8 mouse cellular contexts compared by ENCODE assay signal in genomic region chr8:69329289-69329688, GRCm38 (mm10). TPM values are rescaled to one million over a fixed set of nuclear protein-coding genes. Genes with fewer than 3 reads are reported as not detected.
A peak's percentile ranks its signal among the peaks of the same experiment; 100 is the strongest.
DNase-seq lines count a peak whose midpoint lies in the region; ATAC-seq and TF ChIP-seq lines count a peak whose summit lies in the region.
"Not testable (repeated sequence)": the region's sequence is repeated elsewhere in the genome, so short reads cannot be mapped to it uniquely, and the experiment has no call there.

No protein-coding gene starts in this region.

- H3K4me2 ChIP-seq in embryonic facial prominence, embryonic 11.5 days (ENCODE audit: low read depth, low read length), result peak overlapping the region; percentile 32
- peak overlapping the region; percentile 58 for H3K4me2 ChIP-seq in hindbrain, embryonic 13.5 days
- peak overlapping the region; percentile 61 for H3K4me2 ChIP-seq in kidney, postnatal 0 days (ENCODE audit: low read length)
- peak overlapping the region; percentile 59 for H3K4me2 ChIP-seq in liver, embryonic 15.5 days
- peak overlapping the region; percentile 61 for H3K4me2 ChIP-seq in midbrain, embryonic 13.5 days (replicated peaks)

- not testable (repeated sequence) for TF ChIP-seq CTCF in gastrocnemius, adult 2 months (IDR thresholded peaks at IDR 0.05); kidney, postnatal 0 days (IDR thresholded peaks at IDR 0.05; ENCODE audit: low read depth); spleen, adult 2 months (IDR thresholded peaks at IDR 0.05; ENCODE audit: extremely low read depth, insufficient read depth, insufficient read length, insufficient replicate concordance)

- DNase-seq in ES-E14 (ENCODE audit: low read depth, low spot score); embryonic facial prominence, embryonic 11.5 days (ENCODE audit: low spot score); gastrocnemius, adult 2 months; spleen, adult 2 months (ENCODE audit: low read depth in 1 of 2, low spot score in 2 of 2): not testable (repeated sequence)
- DNase-seq in kidney, postnatal 0 days (ENCODE audit: low spot score), result peak; percentile 0

- in situ Hi-C loops in ES-E14 (cut with MboI; ENCODE audit: low sequenced_read_pairs in 2 of 2, unreplicated experiment in 2 of 2), result loop anchor here in 1 of 2 experiments (10.0 kb wide), 1 partner anchor 546 kb away; no protein-coding TSS in a partner anchor

- peak overlapping the region; percentile 37 to 53; a peak in 3 of 4 replicates for H3K4me3 ChIP-seq in ES-E14 (ENCODE audit: insufficient read depth in 1 of 2, low read depth in 1 of 2, low read length in 2 of 2, poor library complexity in 1 of 2, severe bottlenecking in 1 of 2)
- peak overlapping the region; percentile 22 for H3K4me3 ChIP-seq in embryonic facial prominence, embryonic 11.5 days (ENCODE audit: low read depth, low read length)
- H3K4me3 ChIP-seq in gastrocnemius, adult 2 months, result peak overlapping the region; percentile 70
- peak overlapping the region; percentile 36 for H3K4me3 ChIP-seq in hindbrain, embryonic 13.5 days
- H3K4me3 ChIP-seq in kidney, postnatal 0 days (replicated peaks; ENCODE audit: low read depth, low read length), result peak overlapping the region; percentile 36
- peak overlapping the region; percentile 34 for H3K4me3 ChIP-seq in liver, embryonic 15.5 days (replicated peaks)
- H3K4me3 ChIP-seq in midbrain, embryonic 13.5 days (replicated peaks), result peak overlapping the region; percentile 36
- peak overlapping the region; percentile 25; the same call in 1 of the 2 replicates for H3K4me3 ChIP-seq in spleen, adult 2 months (ENCODE audit: extremely low read depth, insufficient read depth, insufficient read length)

- H3K9ac ChIP-seq in ES-E14 (ENCODE audit: insufficient read depth, low read depth, low read length, poor library complexity, severe bottlenecking); liver, embryonic 15.5 days: not testable (repeated sequence)
- peak overlapping the region; percentile 14; the same call in 1 of the 2 replicates for H3K9ac ChIP-seq in embryonic facial prominence, embryonic 11.5 days (replicated peaks; ENCODE audit: low read length)
- peak overlapping the region; percentile 67 for H3K9ac ChIP-seq in hindbrain, embryonic 13.5 days
- H3K9ac ChIP-seq in kidney, postnatal 0 days (ENCODE audit: low read depth, low read length), result peak overlapping the region; percentile 42; the same call in 1 of the 2 replicates
- peak overlapping the region; percentile 54 for H3K9ac ChIP-seq in midbrain, embryonic 13.5 days (replicated peaks)

- not testable (repeated sequence) for TF ChIP-seq POLR2A in spleen, adult 2 months (IDR thresholded peaks at IDR 0.05; ENCODE audit: low read depth, low read length)

- not testable (repeated sequence) for H3K4me1 ChIP-seq in ES-E14 (ENCODE audit: control insufficient read depth in 2 of 2, insufficient read depth in 2 of 2, low read length in 2 of 2, poor library complexity in 1 of 2); embryonic facial prominence, embryonic 11.5 days (ENCODE audit: control insufficient read depth, insufficient read depth, low read length); hindbrain, embryonic 13.5 days (replicated peaks); kidney, postnatal 0 days (replicated peaks; ENCODE audit: insufficient read depth, low read length); liver, embryonic 15.5 days (replicated peaks); midbrain, embryonic 13.5 days (replicated peaks); spleen, adult 2 months (ENCODE audit: control insufficient read depth, insufficient read depth, insufficient read length)

- not testable (repeated sequence) for H3K9me3 ChIP-seq in ES-E14 (ENCODE audit: control insufficient read depth, insufficient read depth, low read depth, low read length); embryonic facial prominence, embryonic 11.5 days (replicated peaks; ENCODE audit: control insufficient read depth, low read length); hindbrain, embryonic 13.5 days; kidney, postnatal 0 days (replicated peaks; ENCODE audit: low read length); liver, embryonic 15.5 days (replicated peaks); midbrain, embryonic 13.5 days

- not testable (repeated sequence) for H3K27ac ChIP-seq in ES-E14 (ENCODE audit: insufficient read depth, low read depth, low read length, poor library complexity, severe bottlenecking); embryonic facial prominence, embryonic 11.5 days (replicated peaks; ENCODE audit: low read depth, low read length); gastrocnemius, adult 2 months; hindbrain, embryonic 13.5 days; kidney, postnatal 0 days; liver, embryonic 15.5 days (replicated peaks); midbrain, embryonic 13.5 days; spleen, adult 2 months (ENCODE audit: insufficient read depth, low read length)

- H3K27me3 ChIP-seq in embryonic facial prominence, embryonic 11.5 days (ENCODE audit: control insufficient read depth, insufficient read depth, low read length); hindbrain, embryonic 13.5 days; kidney, postnatal 0 days (ENCODE audit: insufficient read depth, low read length); liver, embryonic 15.5 days; midbrain, embryonic 13.5 days; spleen, adult 2 months (ENCODE audit: control insufficient read depth, insufficient read depth, low read length): not testable (repeated sequence)

- not testable (repeated sequence) for ATAC-seq in embryonic facial prominence, embryonic 11.5 days (replicated peaks; ENCODE audit: insufficient number of reproducible peaks, low FRiP score, low TSS enrichment, low read depth); hindbrain, embryonic 13.5 days (ENCODE audit: low FRiP score); kidney, postnatal 0 days (replicated peaks; ENCODE audit: low FRiP score, low read depth); liver, embryonic 15.5 days (ENCODE audit: insufficient read depth); midbrain, embryonic 13.5 days

- H3K36me3 ChIP-seq in ES-E14 (ENCODE audit: control insufficient read depth, insufficient read depth, low read length, poor library complexity, severe bottlenecking); embryonic facial prominence, embryonic 11.5 days (replicated peaks; ENCODE audit: control insufficient read depth, insufficient read depth, low read depth, low read length); hindbrain, embryonic 13.5 days; kidney, postnatal 0 days (ENCODE audit: insufficient read depth, low read length); liver, embryonic 15.5 days (replicated peaks); midbrain, embryonic 13.5 days; spleen, adult 2 months (ENCODE audit: control insufficient read depth, insufficient read depth, low read length): not testable (repeated sequence)

- intact Hi-C loops in gastrocnemius, adult 2 months (cut with DNase I), result loop anchor here (5.0 kb wide), 1 partner anchor 218 kb away; no protein-coding TSS in a partner anchor

- WGBS in embryonic facial prominence, embryonic 11.5 days, result 63% methylated on average over 6 of the region's 6 CpGs
- 71% methylated on average over 6 of the region's 6 CpGs for WGBS in hindbrain, embryonic 13.5 days
- 52% methylated on average over 6 of the region's 6 CpGs for WGBS in kidney, postnatal 0 days
- 23% methylated on average over 6 of the region's 6 CpGs for WGBS in liver, embryonic 15.5 days (ENCODE audit: insufficient replicate concordance)
- WGBS in midbrain, embryonic 13.5 days, result 63% methylated on average over 6 of the region's 6 CpGs
- WGBS in spleen, adult 2 months, result 23% methylated on average over 6 of the region's 6 CpGs

RNA-seq across cellular contexts. Expression of gene D130040H23Rik, which starts 58.4 kb away (rescaled TPM):
- total RNA-seq in ES-E14 (2012; rRNA removed), result 7.5 and 11.7 TPM in 2 replicates
- 4.9 and 6.8 TPM in 2 replicates for polyA plus RNA-seq in embryonic facial prominence, embryonic 11.5 days (2014; fragmentation: Nextera tagmentation; extraction: Ambion mirVana)
- under 1 TPM in 1 of 2 experiments, not detected in 1; 0.20 TPM for total RNA-seq in gastrocnemius, adult 2 months (2021)
- 10.8 TPM in 2 replicates for polyA plus RNA-seq in hindbrain, embryonic 13.5 days (2015; fragmentation: Nextera tagmentation; extraction: Ambion mirVana)
- polyA plus RNA-seq in kidney, postnatal 0 days (2015; fragmentation: Nextera tagmentation; extraction: Ambion mirVana), result 3.0 and 3.8 TPM in 2 replicates
- 0.99 and 1.0 TPM in 2 replicates for polyA plus RNA-seq in liver, embryonic 15.5 days (2015; fragmentation: Nextera tagmentation; extraction: Ambion mirVana)
- polyA plus RNA-seq in midbrain, embryonic 13.5 days (2015; fragmentation: Nextera tagmentation; extraction: Ambion mirVana), result 12.4 and 13.0 TPM in 2 replicates
- polyA plus RNA-seq in spleen, adult 2 months (2012; rRNA removed), result 0.56 and 0.68 TPM in 2 replicates
